In genomic region chr3:154510160-154510559, GRCm38 (mm10) we compare ENCODE assay signal across 27 mouse cellular contexts.
DNase-seq lines count a peak whose midpoint lies in the region; ATAC-seq and TF ChIP-seq lines count a peak whose summit lies in the region.
"Had no signal": no experiment of that assay in that cellular context is flagged by ENCODE, and none has a peak within 500 bp of the region (broad histone marks: within the 10 kb centered on the region; RNA-seq: fewer than 3 reads in every experiment).

No protein-coding gene starts in this region.

- no peak overlapping the region for H3K4me2 ChIP-seq in kidney, postnatal 0 days (ENCODE audit: low read length)
- no peak overlapping the region for H3K4me2 ChIP-seq in kidney, embryonic 15.5 days
- H3K4me2 ChIP-seq: forebrain, embryonic 13.5 days; heart, embryonic 12.5 days; heart, embryonic 15.5 days; hindbrain, embryonic 13.5 days had no signal

- 69% methylated on average over 3 of the region's 3 CpGs for WGBS in kidney, postnatal 0 days
- 71% methylated on average over 3 of the region's 3 CpGs for WGBS in kidney, embryonic 15.5 days

- H3K36me3 ChIP-seq in kidney, postnatal 0 days (ENCODE audit: insufficient read depth, low read length) = no peaks in the 10 kb centered on the region
- no peaks in the 10 kb centered on the region for H3K36me3 ChIP-seq in kidney, embryonic 15.5 days
- H3K36me3 ChIP-seq: forebrain, embryonic 10.5 days; heart, embryonic 12.5 days; heart, embryonic 15.5 days; hindbrain, embryonic 13.5 days had no signal

- DNase-seq in kidney, postnatal 0 days (ENCODE audit: low spot score) = peak; percentile 3
- peak; percentile 3 for DNase-seq in c-Kit-positive CD71-negative TER-119-negative erythroid progenitor cells, embryonic 14.5 days (ENCODE audit: low read depth)
- no peak for DNase-seq in urinary bladder, postnatal 10 days (ENCODE audit: low spot score)
- DNase-seq in adrenal gland, postnatal 4 days (ENCODE audit: low spot score in 2 of 2) = no peak
- DNase-seq: adrenal gland, adult 8-10 months; adrenal gland, postnatal 25 days; cerebellum, adult 11 months; cerebellum, adult 2 months; cerebellum, adult 9-11 months; cerebellum, postnatal 25 days; gastrocnemius, postnatal 10 days; gastrocnemius, postnatal 36 days; heart, adult 18-20 months; heart, postnatal 14 days; heart, postnatal 4 days had no signal

- no peak for TF ChIP-seq CTCF in kidney, postnatal 0 days (IDR thresholded peaks at IDR 0.05; ENCODE audit: low read depth)

- H3K4me3 ChIP-seq in kidney, postnatal 0 days (replicated peaks; ENCODE audit: low read depth, low read length) = no peak overlapping the region
- H3K4me3 ChIP-seq in kidney, embryonic 15.5 days (replicated peaks) = no peak overlapping the region
- H3K4me3 ChIP-seq: forebrain, embryonic 10.5 days; forebrain, embryonic 13.5 days; heart, embryonic 12.5 days; heart, embryonic 15.5 days; hindbrain, embryonic 13.5 days had no signal

- H3K9me3 ChIP-seq in kidney, postnatal 0 days (replicated peaks; ENCODE audit: low read length) = no peaks in the 10 kb centered on the region
- no peaks in the 10 kb centered on the region for H3K9me3 ChIP-seq in kidney, embryonic 15.5 days (replicated peaks)
- H3K9me3 ChIP-seq: forebrain, embryonic 10.5 days; forebrain, embryonic 13.5 days; heart, embryonic 12.5 days; heart, embryonic 15.5 days; hindbrain, embryonic 13.5 days had no signal

- ATAC-seq in kidney, postnatal 0 days (replicated peaks; ENCODE audit: low FRiP score, low read depth) = no peak
- ATAC-seq in kidney, embryonic 15.5 days (replicated peaks; ENCODE audit: low FRiP score) = no peak
- ATAC-seq in granulocyte monocyte progenitor cell, adult 5-6 weeks (replicated peaks; ENCODE audit: poor library complexity, severe bottlenecking) = peak; percentile 77
- ATAC-seq in megakaryocyte progenitor cell, adult 5-6 weeks (replicated peaks; ENCODE audit: poor library complexity) = peak; percentile 67
- ATAC-seq: activated CD4-positive, CD25-positive, alpha-beta regulatory T cell, adult 4 months; forebrain, embryonic 13.5 days; forebrain, embryonic 16.5 days; hindbrain, embryonic 16.5 days; intestine, postnatal 0 days had no signal

- H3K27me3 ChIP-seq in kidney, postnatal 0 days (ENCODE audit: insufficient read depth, low read length) = no peaks in the 10 kb centered on the region
- no peaks in the 10 kb centered on the region for H3K27me3 ChIP-seq in kidney, embryonic 15.5 days
- H3K27me3 ChIP-seq: forebrain, embryonic 13.5 days; heart, embryonic 15.5 days; hindbrain, embryonic 13.5 days had no signal

- H3K9ac ChIP-seq in kidney, postnatal 0 days (ENCODE audit: low read depth, low read length) = no peak overlapping the region
- H3K9ac ChIP-seq in kidney, embryonic 15.5 days = no peak overlapping the region
- H3K9ac ChIP-seq: forebrain, embryonic 13.5 days; heart, embryonic 12.5 days; heart, embryonic 15.5 days; hindbrain, embryonic 13.5 days had no signal

- no peak overlapping the region for H3K27ac ChIP-seq in kidney, postnatal 0 days
- H3K27ac ChIP-seq in kidney, embryonic 15.5 days = no peak overlapping the region
- H3K27ac ChIP-seq: forebrain, embryonic 10.5 days; forebrain, embryonic 13.5 days; heart, embryonic 15.5 days; hindbrain, embryonic 13.5 days had no signal

- H3K4me1 ChIP-seq in kidney, postnatal 0 days (replicated peaks; ENCODE audit: insufficient read depth, low read length) = no peaks in the 10 kb centered on the region
- no peaks in the 10 kb centered on the region for H3K4me1 ChIP-seq in kidney, embryonic 15.5 days
- H3K4me1 ChIP-seq: forebrain, embryonic 13.5 days; heart, embryonic 12.5 days; heart, embryonic 15.5 days; hindbrain, embryonic 13.5 days had no signal

Comparison
In these comparisons a context has a peak if more than half of its experiments do, and no peak if none do; other contexts are left out.
1. ATAC-seq: peak in granulocyte monocyte progenitor cell, adult 5-6 weeks (single experiment) and megakaryocyte progenitor cell, adult 5-6 weeks (single experiment); none in kidney, postnatal 0 days (single experiment) and kidney, embryonic 15.5 days (single experiment).
2. DNase-seq: peak in kidney, postnatal 0 days (single experiment) and c-Kit-positive CD71-negative TER-119-negative erythroid progenitor cells, embryonic 14.5 days (single experiment); none in urinary bladder, postnatal 10 days (single experiment) and adrenal gland, postnatal 4 days (0 of 2).